Mouse (Mus musculus) Muller cell, postnatal 12 days (primary cell): ENCODE results near the gene Lrtm2.

ENCODE experiments used
- DNase-seq: peaks from one replicate; pipeline ENCODE4 v3.0.0-alpha.2; 2015; ENCODE audit errors: inconsistent ontology term

Gene Lrtm2

DNA sequence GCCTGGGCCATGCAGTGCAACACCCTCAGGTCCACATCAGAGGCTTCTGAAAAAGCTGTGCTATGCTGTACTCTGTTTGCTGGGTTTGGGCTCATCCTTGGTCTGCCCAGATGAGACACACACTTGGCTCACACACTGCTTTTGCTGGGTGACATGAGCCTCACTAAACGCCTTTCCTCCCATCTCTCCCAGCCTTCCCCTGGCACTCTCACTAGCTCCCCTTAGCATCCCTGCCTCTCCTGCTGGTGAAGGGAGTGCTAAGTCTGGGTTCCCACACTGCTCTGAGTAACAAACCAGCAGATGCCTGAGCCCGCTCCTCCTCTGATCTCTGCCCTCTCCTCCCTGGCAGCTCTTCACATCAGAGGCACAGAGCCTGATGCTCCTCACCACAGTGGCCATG lies 53.9 kb downstream of the Lrtm2 start:
- no peak for DNase-seq
